Mouse (Mus musculus) Patski (cell line): Measurements from ENCODE around the gene Zranb1. TPM values are rescaled to one million over a fixed set of nuclear protein-coding genes. Genes with fewer than 3 reads are reported as not detected.

Experiments
- ATAC-seq: fragments of 100-300 bp; one replicate; pipeline ENCODE4 v1.8.0; 2021
- CTCF ChIA-PET: fragments of 350-600 bp; sonication (Branson Sonifier 250); formaldehyde crosslinking; loops from one replicate; lab custom pipeline; 2022; ENCODE audit warnings: inconsistent platforms; lab: Charles Lee
- POLR2A ChIA-PET: fragments of 350-600 bp; sonication (Branson Sonifier 250); formaldehyde crosslinking; loops from one replicate; lab custom pipeline; 2022; ENCODE audit warnings: antibody characterized with exemption, inconsistent platforms; lab: Charles Lee
- DNase-seq: peaks from one replicate; pipeline ENCODE4 v3.0.0-alpha.2; 2011; ENCODE audit warnings: low read depth, low spot score
- H3K27me3 ChIP-seq: fragments of 371-371 bp; one replicate; pipeline ENCODE4 v1.5.1; 2021
- CTCF ChIP-seq: fragments of 100-300 bp; IDR thresholded peaks from one replicate; pipeline ENCODE4 v1.5.1; 2021
- in situ Hi-C: fragments of 300-500 bp; cut with MboI; formaldehyde crosslinking; loops from 3 replicates; pipeline ENCODE4 v1.11.1; 2018; ENCODE audit warnings: low pct_unique_long_range_greater_than_20kb, mixed read lengths
- polyA plus RNA-seq: library from polyadenylated mRNA; unstranded; gene quantifications from one replicate; pipeline ENCODE4 v1.2.3, GENCODE M21; 2021

Gene Zranb1
- 22.9 TPM for polyA plus RNA-seq

DNA sequence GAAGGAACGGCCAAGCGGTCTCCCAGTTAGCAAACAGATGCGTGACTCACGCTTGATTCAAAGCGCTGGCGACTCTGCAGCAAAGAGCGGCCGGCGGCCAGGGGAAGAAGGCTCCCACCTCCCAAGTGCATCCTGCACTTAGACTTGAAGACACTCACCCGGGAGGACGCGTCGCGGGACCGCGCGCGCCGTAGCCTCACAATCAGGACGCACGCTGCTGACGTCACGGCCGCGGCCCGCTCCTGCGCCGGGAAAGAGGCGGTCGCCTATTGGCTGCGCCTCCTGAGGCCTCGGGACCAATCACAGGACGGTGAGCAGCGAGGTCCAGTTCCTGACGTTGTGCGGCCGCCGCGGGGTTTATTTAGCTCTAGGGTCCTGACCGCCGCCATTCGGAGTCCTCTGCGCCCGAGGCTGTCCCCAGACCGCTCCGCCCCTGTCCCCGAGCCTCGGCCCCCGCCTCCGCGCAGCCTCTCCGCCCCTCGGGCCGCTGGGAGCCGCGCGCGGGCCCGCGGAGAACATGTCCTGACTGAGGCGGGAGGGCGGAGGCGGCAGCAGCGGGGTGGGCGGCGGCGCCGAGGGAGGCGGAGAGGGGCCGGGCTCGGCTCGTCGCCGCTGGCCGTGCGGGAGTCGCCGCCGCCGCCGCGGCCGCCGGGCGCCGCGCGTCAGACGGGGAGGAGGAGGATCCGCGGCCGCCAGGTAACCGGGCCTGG, at the start of gene Zranb1:
Gene Zranb1, plus strand, starts transcription at position 293 of the 710 bp plus-strand sequence.
- in situ Hi-C loops: loop anchor here (5.0 kb wide), 1 partner anchor 36 kb away; no protein-coding TSS in a partner anchor
- H3K27me3 ChIP-seq: no peaks in the 10 kb centered on the region
- no peak for TF ChIP-seq CTCF
- ChIA-PET CTCF (interaction anchor here (1.4 kb wide), 1 partner anchor 26 kb away, joined by 3 read pairs; no protein-coding TSS in a partner anchor), POLR2A (interaction anchor here (0.9 kb wide), 1 partner anchor 71 kb away, joined by 3 read pairs; no protein-coding TSS in a partner anchor)
- ATAC-seq: peak; percentile 98
- peak; percentile 86 for DNase-seq

DNA sequence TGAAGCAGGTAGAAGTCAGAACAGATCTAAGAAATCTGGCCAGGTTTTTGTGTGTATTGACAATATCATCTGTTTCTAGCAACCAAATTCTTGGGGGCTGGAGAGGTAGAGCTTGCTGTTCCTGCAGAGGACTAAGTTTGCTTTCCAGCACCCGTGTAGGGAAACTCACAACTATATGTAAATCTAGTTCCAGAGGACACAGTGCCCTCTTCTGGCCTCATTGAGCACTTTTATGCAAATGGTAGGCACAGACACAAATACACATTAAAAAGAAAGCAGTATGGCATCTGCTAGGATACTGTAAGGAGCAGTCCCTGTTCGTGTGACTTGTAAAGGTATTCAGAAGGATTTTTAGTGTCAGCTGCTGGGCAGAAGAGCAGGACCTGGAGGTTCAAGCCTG, 48.6 kb upstream of the Zranb1 start:
- peak; percentile 67 for TF ChIP-seq CTCF
- CTCF ChIA-PET: interaction anchor here (0.9 to 1.8 kb wide), 4 partner anchors 18 to 225 kb away, joined by 3 to 6 read pairs (median 4); no protein-coding TSS in a partner anchor
- ATAC-seq (no peak), DNase-seq (no peak)
- in situ Hi-C loops: no loop called here
- POLR2A ChIA-PET: interaction anchor here (0.6 kb wide), 1 partner anchor 24 kb away, joined by 3 read pairs; no protein-coding TSS in a partner anchor
- no peaks in the 10 kb centered on the region for H3K27me3 ChIP-seq

DNA sequence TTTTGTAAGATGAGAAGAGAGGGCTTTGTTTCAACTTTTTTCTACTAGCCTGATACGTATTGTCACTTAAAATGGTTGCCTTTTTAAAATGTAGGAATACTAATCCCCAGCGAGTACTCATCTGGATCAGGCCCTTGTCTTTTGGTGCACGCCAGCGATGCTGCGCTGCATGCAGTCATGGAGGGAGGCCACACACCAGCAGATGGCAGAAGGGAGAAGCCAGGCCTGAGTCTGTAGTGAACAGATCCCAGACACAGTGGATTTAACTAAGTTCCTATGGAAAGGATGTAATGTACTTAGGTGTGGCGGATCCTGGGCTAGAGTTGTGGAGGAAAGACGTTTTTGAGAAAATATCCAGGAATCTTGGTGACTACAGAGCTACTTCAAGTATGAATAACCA, 46.9 kb upstream of the Zranb1 start:
- no peak for ATAC-seq
- POLR2A ChIA-PET: no interaction called here

DNA sequence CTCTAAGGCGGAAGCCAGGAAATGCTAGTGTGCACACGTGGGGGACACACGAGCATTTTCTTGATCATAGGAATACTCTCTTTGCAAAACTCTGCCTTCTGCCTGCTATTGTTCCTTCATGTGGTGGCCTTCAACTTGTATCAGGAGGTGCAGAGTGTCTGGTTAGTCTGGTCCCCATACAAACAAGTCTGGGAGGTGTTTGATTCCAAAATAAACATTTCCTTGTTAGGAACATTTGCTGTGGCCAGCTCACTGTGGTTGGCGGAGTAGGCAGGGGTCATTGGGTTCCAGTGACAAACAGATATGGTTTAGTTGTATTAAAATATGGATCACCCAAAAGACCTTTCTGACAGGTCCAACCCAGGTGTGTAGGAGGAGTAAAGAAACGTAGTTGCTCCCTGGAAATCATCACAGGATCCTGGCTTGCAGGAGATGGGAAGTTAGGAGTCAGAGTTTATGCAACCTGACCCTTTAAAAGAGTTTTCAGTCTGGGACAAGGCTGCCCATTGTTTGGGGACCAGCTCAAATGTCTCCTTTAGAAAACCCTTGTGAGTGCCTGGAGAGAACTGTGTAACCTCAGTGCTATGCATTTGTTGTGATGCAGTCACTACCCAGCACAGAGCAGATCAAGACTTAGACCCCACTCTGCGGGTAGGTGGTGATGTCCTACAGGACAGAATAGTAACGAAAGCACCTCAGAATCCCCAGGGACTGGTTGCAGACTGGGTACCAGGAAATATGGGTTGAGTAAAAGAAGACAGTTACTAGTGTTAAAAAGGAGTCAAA, 43.7 kb upstream of the Zranb1 start:
- no peaks in the 10 kb centered on the region for H3K27me3 ChIP-seq
- ChIA-PET POLR2A (no interaction called here), CTCF (interaction anchor here (1.4 kb wide), 1 partner anchor 23 kb away, joined by 4 read pairs; no protein-coding TSS in a partner anchor)
- DNase-seq (no peak), ATAC-seq (no peak)
- TF ChIP-seq CTCF: no peak
- in situ Hi-C loops: no loop called here

More for the DNA sequence above, 46.9 kb upstream of the Zranb1 start:
- CTCF ChIA-PET: no interaction called here
- no peaks in the 10 kb centered on the region for H3K27me3 ChIP-seq
- in situ Hi-C loops: no loop called here
- no peak for TF ChIP-seq CTCF
- no peak for DNase-seq

DNA sequence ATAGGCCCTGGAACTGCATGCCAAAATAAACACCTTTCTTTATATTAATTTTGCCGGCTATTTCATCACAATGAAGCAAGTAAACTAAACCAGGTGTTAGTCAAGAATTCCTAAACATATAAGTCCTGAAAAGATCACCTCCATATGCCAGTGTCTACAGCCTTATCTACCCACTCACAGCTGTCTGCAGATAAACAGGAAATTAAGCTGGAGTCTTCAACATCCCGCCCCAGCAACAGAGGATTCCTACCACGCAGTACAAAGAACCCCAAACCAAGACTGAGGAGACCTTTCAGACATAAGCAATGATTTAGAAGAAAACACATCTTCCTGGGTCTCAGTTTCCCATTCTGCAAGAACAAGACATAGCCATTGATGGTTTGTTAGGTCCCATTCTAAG, 42.9 kb upstream of the Zranb1 start:
- DNase-seq: no peak
- no peaks in the 10 kb centered on the region for H3K27me3 ChIP-seq
- no peak for ATAC-seq
- ChIA-PET POLR2A (interaction anchor here (0.6 kb wide), 1 partner anchor 18 kb away, joined by 3 read pairs; no protein-coding TSS in a partner anchor), CTCF (no interaction called here)
- in situ Hi-C loops: no loop called here
- no peak for TF ChIP-seq CTCF

DNA sequence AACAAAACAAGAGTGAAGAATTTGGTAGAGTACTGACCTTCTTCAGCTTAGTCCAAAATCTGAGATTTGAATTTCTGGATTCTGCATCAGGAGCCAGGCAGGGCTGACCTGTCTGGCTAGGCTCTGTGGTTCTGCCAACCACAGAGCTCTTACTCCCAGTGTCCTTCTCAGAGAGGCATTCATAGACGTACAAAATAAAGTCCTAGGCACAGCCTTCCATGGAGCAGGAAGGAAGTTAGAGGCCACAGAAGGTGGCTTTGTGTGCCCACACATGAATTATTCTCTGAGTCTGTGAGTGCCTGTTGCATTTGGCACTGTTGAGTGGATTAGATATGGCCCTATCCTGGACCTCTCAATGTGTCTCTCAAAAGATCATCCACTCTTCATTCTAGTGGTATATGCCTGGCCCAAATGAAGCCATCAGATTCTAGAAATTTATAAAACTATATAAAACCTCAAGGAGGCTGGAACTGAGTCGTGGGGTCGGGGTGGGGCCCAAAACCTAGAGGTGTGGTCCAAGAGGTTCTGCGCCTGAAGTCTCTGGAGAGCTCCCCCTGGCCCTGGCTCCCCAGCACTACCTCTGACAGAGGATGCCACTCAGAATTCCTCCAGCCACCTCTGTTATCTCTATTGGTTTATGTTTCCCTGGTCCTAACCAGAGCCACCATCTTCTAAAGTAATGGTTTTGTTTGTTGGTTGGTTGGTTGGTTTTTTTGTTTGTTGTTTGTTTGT, 42.3 kb upstream of the Zranb1 start:
- no peak for TF ChIP-seq CTCF
- in situ Hi-C loops: no loop called here
- ChIA-PET CTCF (no interaction called here), POLR2A (interaction anchor here (0.6 kb wide), 1 partner anchor 17 kb away, joined by 3 read pairs; no protein-coding TSS in a partner anchor)
- no peak for DNase-seq
- no peaks in the 10 kb centered on the region for H3K27me3 ChIP-seq
- no peak for ATAC-seq

DNA sequence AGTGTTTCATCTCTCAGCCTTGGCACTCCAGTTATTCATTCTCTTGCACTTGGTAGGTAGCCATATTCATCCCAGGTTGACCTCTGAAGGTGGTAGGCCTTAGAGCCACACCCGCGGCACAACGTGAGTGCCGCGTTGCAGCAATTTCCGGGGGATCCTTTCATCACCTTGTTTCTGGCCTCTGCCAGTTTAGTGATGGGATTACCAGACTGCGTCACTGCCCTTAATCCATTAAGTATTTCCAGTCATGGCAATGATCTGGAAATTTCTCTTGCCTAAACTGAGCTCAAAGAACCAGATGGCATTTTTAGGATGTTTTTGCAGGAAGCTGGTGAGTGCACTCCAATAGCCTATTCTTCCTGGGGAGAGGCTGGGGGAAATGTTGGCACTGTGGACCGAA, 41.3 kb upstream of the Zranb1 start:
- CTCF ChIA-PET: no interaction called here
- no peaks in the 10 kb centered on the region for H3K27me3 ChIP-seq
- in situ Hi-C loops: no loop called here
- ATAC-seq: no peak
- POLR2A ChIA-PET: no interaction called here
- DNase-seq: no peak
- TF ChIP-seq CTCF: no peak

DNA sequence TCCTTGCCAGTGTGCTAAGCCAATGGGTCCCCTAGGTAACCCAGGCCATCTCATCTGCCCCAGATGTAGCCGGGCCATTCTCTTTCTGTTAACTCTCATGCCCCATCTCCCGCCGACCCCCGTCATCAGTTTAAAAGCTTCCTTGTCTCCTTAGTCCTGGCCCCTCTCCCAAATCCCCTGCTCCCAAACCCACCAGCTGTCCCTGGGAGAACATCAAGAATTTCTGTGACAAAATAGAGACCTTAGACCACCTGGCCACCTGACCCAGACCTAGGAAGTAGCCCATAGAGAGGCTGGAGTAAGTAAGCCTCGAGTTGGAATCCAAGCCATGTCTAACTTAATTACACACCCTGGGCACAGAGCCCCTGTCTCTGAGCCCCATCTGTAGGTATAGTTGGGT, 40.7 kb upstream of the Zranb1 start:
- ChIA-PET CTCF (no interaction called here), POLR2A (no interaction called here)
- no peaks in the 10 kb centered on the region for H3K27me3 ChIP-seq
- no peak for ATAC-seq
- no peak for DNase-seq
- TF ChIP-seq CTCF: no peak
- in situ Hi-C loops: no loop called here

DNA sequence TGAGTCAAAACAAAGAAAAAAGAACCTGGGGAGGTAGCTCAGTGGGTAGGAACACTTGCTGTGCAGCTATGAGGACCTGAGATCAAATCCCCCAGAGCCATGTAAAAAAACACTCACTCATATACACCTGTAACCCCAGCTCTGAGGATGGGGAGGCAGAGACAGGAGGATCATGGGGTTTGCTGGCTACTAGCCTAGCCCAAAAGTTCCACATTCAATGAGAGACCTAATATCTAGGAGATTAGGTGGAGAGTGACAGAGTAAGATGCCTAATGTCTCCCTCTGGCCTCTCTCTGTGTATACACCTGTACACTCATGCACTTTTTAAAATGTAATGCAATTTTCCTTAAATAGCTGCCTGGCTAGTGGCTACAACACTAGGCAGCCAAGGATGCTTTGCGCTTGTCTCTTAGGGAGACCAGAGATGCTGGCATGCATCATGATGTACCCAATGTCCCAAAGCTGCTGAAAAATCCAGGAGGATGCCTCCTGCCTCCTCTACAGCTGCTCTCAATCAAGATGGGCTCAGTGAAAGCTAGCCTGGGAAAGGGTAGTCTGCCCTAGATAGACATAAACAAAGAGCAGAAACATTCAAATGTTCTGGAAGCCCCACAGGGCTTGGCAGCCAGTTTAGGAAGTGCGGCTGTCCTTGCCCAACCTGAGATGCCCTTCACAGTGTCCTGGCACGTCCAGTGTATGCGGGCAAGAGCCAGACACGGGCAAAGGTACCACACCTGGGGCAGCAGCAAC, 39.2 kb upstream of the Zranb1 start:
- ChIA-PET CTCF (interaction anchor here (1.4 kb wide), 1 partner anchor 13 kb away, joined by 4 read pairs; no protein-coding TSS in a partner anchor), POLR2A (no interaction called here)
- TF ChIP-seq CTCF: no peak
- DNase-seq: no peak
- ATAC-seq: no peak
- H3K27me3 ChIP-seq: no peaks in the 10 kb centered on the region
- in situ Hi-C loops: no loop called here

DNA sequence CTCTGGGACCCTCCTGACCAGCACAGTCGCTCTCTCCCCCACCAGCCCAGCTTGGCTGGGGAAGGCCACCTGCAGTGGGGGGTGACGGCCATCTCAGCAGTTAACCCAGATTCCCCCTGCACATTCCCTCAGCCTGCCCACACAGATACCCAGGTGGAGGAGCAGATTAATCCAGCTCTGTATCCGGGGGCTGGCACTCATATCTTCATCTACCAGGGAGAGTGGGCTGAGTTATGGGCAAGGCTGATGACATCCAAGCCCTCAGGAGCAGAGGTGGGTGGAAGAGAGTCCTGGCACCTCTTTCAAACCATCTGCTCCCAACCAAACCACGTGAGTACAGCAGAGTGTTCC, 38.7 kb upstream of the Zranb1 start:
- TF ChIP-seq CTCF: no peak
- ChIA-PET POLR2A (no interaction called here), CTCF (no interaction called here)
- no peaks in the 10 kb centered on the region for H3K27me3 ChIP-seq
- ATAC-seq (no peak), DNase-seq (no peak)
- in situ Hi-C loops: no loop called here
